Mouse (Mus musculus): ENCODE results near the gene Olfr970.
"Not testable (repeated sequence)": the region's sequence is repeated elsewhere in the genome, so short reads cannot be mapped to it uniquely, and the experiment has no call there.

Gene Olfr970

GRCm38 (mm10) chr9:39808560-39808959 is at the start of gene Olfr970:
Gene Olfr970 (plus strand): TSS chr9:39808860.
- DNase-seq (ENCODE audit: extremely low read depth, insufficient read length, low spot score), result no peak

- no peak for DNase-seq (ENCODE audit: extremely low read depth, insufficient read length, low spot score)
These were observed 25.5 kb upstream of the Olfr970 start, which contains the start of gene Olfr968 for GRCm38 (mm10) chr9:39783153-39783552. Gene Olfr968 (minus strand): TSS chr9:39783253.

GRCm38 (mm10) chr9:39790558-39790957 is 18.1 kb upstream of the Olfr970 start, which contains the start of gene Olfr969:
Gene Olfr969 (plus strand): TSS chr9:39790945.
- no peak for DNase-seq (ENCODE audit: extremely low read depth, insufficient read length, low spot score)

GRCm38 (mm10) chr9:39836576-39836975 is 27.9 kb downstream of the Olfr970 start, which contains the start of gene Olfr971:
Gene Olfr971 (plus strand): TSS chr9:39836876.
- DNase-seq (ENCODE audit: extremely low read depth, insufficient read length, low spot score), result not testable (repeated sequence)

GRCm38 (mm10) chr9:39866122-39866521 is 57.5 kb downstream of the Olfr970 start, which contains the start of gene Olfr972:
Gene Olfr972 (plus strand): TSS chr9:39866422.
- no peak for DNase-seq (ENCODE audit: extremely low read depth, insufficient read length, low spot score)
